Mouse (Mus musculus) 3134 (cell line): ENCODE data around the gene Ascc2.
"Not testable (repeated sequence)": the region's sequence is repeated elsewhere in the genome, so short reads cannot be mapped to it uniquely, and the experiment has no call there.

Experiments
- DNase-seq: peaks from one replicate; pipeline ENCODE4 v3.0.0-alpha.2; 2011; ENCODE audit warnings: low spot score; ENCODE audit not compliant: insufficient read length; ENCODE audit errors: extremely low read depth

The Ascc2 gene

GRCm38 (mm10) chr11:4629861-4630280 is 7.7 kb upstream of the Ascc2 start:
- DNase-seq: no peak

GRCm38 (mm10) chr11:4633420-4633819 is 4.1 kb upstream of the Ascc2 start:
- DNase-seq: peak; percentile 40

DNA sequence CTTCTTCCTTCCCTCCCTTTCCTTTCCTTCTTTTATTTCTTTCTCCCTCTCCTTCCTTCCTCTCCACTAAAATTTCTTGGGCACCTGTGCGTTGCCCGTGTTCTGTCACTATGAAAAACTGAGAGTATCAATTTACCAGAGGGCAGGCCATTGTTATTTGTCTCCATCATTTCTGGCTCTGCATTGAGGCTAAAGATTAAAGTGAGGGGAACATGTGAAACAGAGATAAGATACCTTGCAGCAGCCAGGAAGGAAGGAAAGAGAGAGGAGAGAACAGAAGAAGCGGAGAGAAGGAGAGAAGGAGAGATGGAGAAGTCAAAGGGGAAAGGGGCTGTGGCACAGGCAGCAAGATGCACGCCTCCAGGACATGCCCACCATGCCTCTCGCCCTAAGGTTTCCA is 3.2 kb upstream of the Ascc2 start:
- DNase-seq: no peak

DNA sequence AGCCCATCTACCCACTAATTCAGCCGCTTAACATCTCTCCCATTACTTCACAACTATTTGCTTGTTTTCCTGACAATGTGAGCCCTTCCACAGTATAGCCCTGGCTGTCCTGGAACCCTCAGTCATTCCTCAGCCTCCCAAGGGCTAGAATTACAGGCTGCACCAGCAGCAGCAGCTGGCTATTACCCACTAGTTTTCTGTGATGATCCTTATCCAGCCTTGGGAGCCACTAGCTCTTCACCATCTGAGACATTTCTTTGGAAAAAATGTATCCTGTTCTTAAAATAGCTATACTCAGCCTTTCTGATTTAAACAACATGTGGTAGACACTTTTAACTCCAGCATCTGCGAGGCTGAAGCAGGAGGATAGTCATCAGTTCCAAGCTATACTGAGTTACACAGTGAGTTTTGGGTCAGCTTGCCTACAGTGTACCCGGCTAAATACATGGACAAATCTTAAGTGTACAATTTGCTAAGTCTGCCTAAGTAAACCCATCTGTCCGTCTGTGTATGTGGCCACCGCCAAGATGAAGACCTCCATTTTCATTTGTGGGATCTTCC is 685 bp upstream of the Ascc2 start:
- DNase-seq: no peak

- DNase-seq: no peak
Observed at GRCm38 (mm10) chr11:4638261-4638660, 714 bp downstream of the Ascc2 start.

- DNase-seq: no peak
Observed at GRCm38 (mm10) chr11:4641185-4641584, 3.6 kb downstream of the Ascc2 start.

DNA sequence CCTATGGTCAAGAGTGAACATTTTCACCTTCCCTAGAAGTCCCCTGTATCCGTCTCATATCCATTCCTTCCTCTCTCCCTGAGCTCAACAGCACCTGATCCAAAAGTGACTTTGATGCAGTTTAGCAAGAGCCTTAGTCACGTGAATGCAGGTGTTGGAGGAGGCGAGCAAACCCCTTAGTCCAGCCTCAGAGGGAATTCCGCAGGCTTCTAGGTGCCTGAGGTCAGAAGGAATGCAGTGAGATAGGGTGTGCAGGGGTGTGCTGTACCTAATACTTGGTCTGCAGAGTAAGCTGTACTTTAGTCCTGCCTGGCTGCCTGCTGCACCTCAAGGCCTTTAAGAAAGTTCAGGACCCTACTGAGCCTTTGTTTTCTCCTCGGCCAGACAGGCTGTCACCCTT is 6.2 kb downstream of the Ascc2 start:
- DNase-seq: no peak

DNA sequence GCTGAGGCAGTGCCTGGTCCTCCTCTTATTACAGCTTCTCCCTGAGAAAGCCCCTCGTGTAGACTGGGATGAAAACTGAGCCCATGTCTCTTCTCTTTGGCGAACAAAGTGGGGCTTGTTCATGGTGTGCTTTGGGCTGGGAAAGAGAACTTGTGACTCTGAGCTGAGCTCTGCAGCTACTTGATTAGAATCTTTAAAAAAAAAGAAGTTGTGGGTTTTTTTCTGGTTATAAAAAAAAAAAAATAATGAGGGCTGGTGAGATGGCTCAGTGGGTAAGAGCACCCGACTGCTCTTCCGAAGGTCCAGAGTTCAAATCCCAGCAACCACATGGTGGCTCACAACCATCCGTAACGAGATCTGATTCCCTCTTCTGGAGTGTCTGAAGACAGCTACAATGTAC is 7.6 kb downstream of the Ascc2 start:
- DNase-seq: not testable (repeated sequence)

GRCm38 (mm10) chr11:4646409-4646808 is 8.9 kb downstream of the Ascc2 start:
- no peak for DNase-seq

GRCm38 (mm10) chr11:4659818-4660217 is 22.3 kb downstream of the Ascc2 start:
- no peak for DNase-seq

DNA sequence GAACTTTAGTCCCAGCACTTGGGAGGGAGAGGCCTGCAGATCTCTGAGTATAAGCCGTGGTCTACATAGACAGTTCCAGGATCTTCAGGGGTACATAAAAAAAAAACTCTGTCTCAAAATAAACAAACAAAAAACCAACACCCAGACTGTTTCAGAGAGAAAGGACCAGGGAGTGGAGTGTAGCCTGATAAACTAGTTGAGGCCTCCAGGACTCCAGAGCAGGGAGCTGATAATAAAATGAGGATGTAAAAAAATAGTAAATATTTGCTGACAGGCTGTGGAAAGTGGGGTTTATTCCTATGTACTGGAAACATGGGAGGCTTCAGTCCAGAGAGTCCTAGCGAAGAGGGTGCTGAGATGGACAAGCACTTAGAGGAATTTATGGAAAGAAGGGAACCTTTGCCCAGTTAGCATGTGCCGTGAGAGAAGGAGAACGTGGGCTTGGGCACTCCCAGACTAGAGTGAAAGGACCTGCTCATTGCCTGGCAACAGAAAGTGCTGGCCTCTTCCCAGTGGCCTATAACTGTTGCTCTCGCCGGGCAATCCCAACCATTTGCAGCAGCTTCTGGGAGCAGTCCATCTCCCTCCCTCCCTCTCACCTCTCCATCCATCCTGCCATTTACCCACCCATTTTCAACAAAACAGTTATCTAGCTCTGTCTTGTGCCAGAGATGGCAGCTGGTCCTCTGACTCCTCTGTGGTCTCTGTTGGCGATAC is 22.9 kb downstream of the Ascc2 start:
- DNase-seq: no peak

GRCm38 (mm10) chr11:4661324-4661723 is 23.8 kb downstream of the Ascc2 start:
- peak; percentile 73 for DNase-seq

DNA sequence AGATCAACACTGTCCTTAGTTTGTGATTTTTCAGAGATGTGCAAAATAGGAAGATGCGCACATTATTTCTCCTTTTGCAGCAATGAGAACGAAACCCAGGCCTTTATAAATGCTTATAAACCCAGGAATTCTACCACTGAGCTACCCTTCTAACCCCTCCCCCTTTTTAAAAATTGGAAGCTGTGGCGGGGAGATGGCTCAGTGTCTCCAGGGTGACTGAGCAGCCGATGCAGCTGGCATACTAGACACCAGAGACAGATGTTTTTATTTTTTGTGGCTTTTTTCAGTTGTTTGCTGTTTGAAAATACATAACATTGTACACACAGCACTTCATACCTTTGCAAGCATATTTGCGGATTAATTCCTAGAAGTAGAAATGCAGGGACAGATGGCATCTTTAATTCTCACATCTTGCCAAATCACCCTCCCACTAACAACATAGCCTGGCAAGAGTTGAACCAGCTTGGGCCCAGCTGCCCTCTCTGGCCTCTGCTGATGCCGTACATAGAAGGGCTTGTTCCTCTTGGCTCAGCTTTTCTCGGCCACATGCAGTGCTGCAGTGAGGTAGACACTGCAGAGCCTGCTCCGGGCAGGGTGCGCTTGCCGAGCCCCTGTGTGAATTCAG is 24.4 kb downstream of the Ascc2 start:
- no peak for DNase-seq

GRCm38 (mm10) chr11:4662496-4662878 is 24.9 kb downstream of the Ascc2 start:
- DNase-seq: no peak

DNA sequence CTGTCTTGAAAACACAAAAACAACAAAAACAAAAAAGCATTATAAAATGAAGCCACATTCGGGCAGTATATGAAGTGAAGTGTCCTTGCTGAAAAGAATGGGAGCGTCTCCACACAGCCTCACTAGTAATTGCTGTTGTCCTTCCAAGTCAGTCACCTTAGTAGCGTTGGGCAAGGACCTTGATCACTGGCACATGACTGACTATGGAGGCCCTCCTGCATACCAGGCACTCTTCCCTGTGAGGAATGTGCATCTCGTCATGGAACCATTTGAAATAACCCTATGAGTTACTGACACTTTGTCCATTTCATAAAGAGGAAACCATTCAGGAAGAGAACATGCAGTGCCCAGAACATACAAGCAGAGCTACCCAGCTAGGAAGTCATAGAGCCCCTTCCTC is 34.2 kb downstream of the Ascc2 start:
- DNase-seq: no peak

GRCm38 (mm10) chr11:4674593-4674992 is 37.0 kb downstream of the Ascc2 start:
- DNase-seq: no peak

GRCm38 (mm10) chr11:4675126-4675562 is 37.6 kb downstream of the Ascc2 start:
- DNase-seq: no peak

DNA sequence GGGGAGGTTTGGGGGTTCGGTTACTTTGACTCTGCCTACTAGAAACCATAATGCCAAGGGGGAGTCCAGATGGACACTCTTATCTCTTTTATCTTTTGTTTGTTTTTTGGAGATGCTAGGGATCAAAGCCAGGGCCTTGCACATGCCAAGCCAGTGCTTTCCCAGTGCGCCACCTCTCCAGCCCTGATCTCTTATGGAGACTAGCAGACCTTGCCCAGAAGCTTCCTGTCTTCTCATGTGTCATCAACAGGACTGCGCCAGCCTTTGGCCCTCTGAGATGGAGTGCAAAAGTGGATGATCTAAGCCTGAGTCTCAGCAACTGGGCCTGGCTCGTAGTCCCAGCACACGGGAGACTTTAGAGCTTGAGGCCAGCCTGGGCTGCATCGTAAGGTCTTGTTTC is 38.1 kb downstream of the Ascc2 start:
- no peak for DNase-seq

GRCm38 (mm10) chr11:4677250-4677872 is 39.8 kb downstream of the Ascc2 start:
- DNase-seq: no peak

- DNase-seq: no peak
Observed at GRCm38 (mm10) chr11:4678700-4679440, 41.3 kb downstream of the Ascc2 start.

GRCm38 (mm10) chr11:4679441-4679832 is 41.9 kb downstream of the Ascc2 start:
- no peak for DNase-seq
